In the genomic region with DNA sequence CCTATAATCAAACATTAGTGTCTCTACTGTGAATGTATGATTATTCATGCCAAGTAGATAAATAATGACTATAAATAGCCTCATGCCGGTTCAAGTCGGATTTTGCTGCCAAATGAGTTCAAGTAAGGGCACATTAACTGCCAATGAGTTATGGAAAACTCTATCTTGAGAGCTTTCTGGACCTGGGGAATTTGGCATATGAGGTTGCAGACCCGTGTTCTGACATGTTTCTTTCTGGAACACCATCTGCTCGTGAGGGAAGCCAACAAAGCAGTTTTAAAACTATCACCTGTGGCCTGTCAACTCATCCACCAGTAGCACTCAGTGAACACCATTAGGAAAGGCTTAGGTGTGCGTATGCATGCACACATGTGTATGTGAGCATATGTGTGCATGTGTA, we compare ENCODE assay signal across 32 mouse cellular contexts. TPM values are rescaled to one million over a fixed set of nuclear protein-coding genes. Genes with fewer than 3 reads are reported as not detected.
DNase-seq lines count a peak whose midpoint lies in the region; ATAC-seq and TF ChIP-seq lines count a peak whose summit lies in the region.
"Had no signal": no experiment of that assay in that cellular context is flagged by ENCODE, and none has a peak within 500 bp of the region (broad histone marks: within the 10 kb centered on the region; RNA-seq: fewer than 3 reads in every experiment).

No protein-coding gene starts in this region.

- peak overlapping the region; percentile 53; the same call in 1 of the 2 replicates for H3K27ac ChIP-seq in gastrocnemius, adult 2 months
- H3K27ac ChIP-seq in heart, embryonic 13.5 days (replicated peaks), result peak overlapping the region; percentile 43; the same call in 1 of the 2 replicates
- H3K27ac ChIP-seq in heart, postnatal 0 days (ENCODE audit: low read depth), result peak overlapping the region; percentile 60
- H3K27ac ChIP-seq in forebrain, embryonic 15.5 days (replicated peaks), result no peak overlapping the region
- H3K27ac ChIP-seq: embryonic facial prominence, embryonic 12.5 days; forebrain, embryonic 10.5 days; hindbrain, embryonic 10.5 days; layer of hippocampus, adult 2 months; limb, embryonic 10.5 days; limb, embryonic 15.5 days; liver, embryonic 13.5 days had no signal

- 0 out of 2 replicates have a peak, but pooled peaks cover 3% of the 10 kb centered on the region for H3K27me3 ChIP-seq in heart, embryonic 13.5 days (replicated peaks)
- no peaks in the 10 kb centered on the region for H3K27me3 ChIP-seq in heart, postnatal 0 days (ENCODE audit: control insufficient read depth, insufficient read depth, low read length)
- H3K27me3 ChIP-seq in forebrain, embryonic 15.5 days, result no peaks in the 10 kb centered on the region
- H3K27me3 ChIP-seq: embryonic facial prominence, embryonic 12.5 days; limb, embryonic 15.5 days had no signal

- ATAC-seq in heart, embryonic 13.5 days (ENCODE audit: extremely low read depth, insufficient number of reproducible peaks, low FRiP score, low TSS enrichment), result no peak
- peak; percentile 84 for ATAC-seq in heart, postnatal 0 days (ENCODE audit: insufficient read depth, low read depth)
- ATAC-seq in forebrain, embryonic 15.5 days (replicated peaks), result no peak
- ATAC-seq: forebrain, embryonic 16.5 days; hindbrain, embryonic 16.5 days; Patski had no signal

- H3K4me1 ChIP-seq in heart, embryonic 13.5 days, result peaks cover 20% of the 10 kb centered on the region
- H3K4me1 ChIP-seq in heart, postnatal 0 days (ENCODE audit: control insufficient read depth, insufficient read depth), result peaks cover 6% of the 10 kb centered on the region; the same call in 1 of the 2 replicates
- no peaks in the 10 kb centered on the region for H3K4me1 ChIP-seq in forebrain, embryonic 15.5 days
- H3K4me1 ChIP-seq: embryonic facial prominence, embryonic 12.5 days; limb, embryonic 10.5 days; limb, embryonic 15.5 days; liver, embryonic 13.5 days had no signal

- no peaks in the 10 kb centered on the region for H3K9me3 ChIP-seq in heart, embryonic 13.5 days
- no peaks in the 10 kb centered on the region for H3K9me3 ChIP-seq in heart, postnatal 0 days (replicated peaks; ENCODE audit: control insufficient read depth, low read length)
- no peaks in the 10 kb centered on the region for H3K9me3 ChIP-seq in forebrain, embryonic 15.5 days
- H3K9me3 ChIP-seq: embryonic facial prominence, embryonic 12.5 days; forebrain, embryonic 10.5 days; G1E; hindbrain, embryonic 10.5 days; limb, embryonic 10.5 days; limb, embryonic 15.5 days; liver, embryonic 13.5 days had no signal

- no peak for DNase-seq in gastrocnemius, adult 2 months
- DNase-seq in gastrocnemius, adult 8-10 months (ENCODE audit: low spot score in 2 of 2), result no peak
- DNase-seq in heart, postnatal 36 days, result no peak
- DNase-seq in adipocyte (ENCODE audit: low spot score), result peak; percentile 73
- DNase-seq in heart, postnatal 0 days (ENCODE audit: low spot score), result peak; percentile 83
- no peak for DNase-seq in left cerebral cortex, adult 9 months (ENCODE audit: low spot score in 2 of 2)
- DNase-seq: adrenal gland, postnatal 14 days; cerebellum, adult 11-12 months; cerebellum, adult 9-11 months; embryo, embryonic 11 days; gastrocnemius, postnatal 14 days; kidney, adult 18-20 months; kidney, postnatal 36 days; liver, embryonic 13.5 days; lung, adult 18-20 months; lung, postnatal 10 days; midbrain, embryonic 14.5 days; retina, postnatal 1 day; right cerebral cortex, postnatal 14 days; thymus, postnatal 14 days had no signal

- peak; percentile 80; the same call in 1 of the 2 replicates for TF ChIP-seq EP300 in heart, postnatal 0 days (IDR thresholded peaks at IDR 0.05; ENCODE audit: low read depth)

- TF ChIP-seq CTCF in gastrocnemius, adult 2 months (IDR thresholded peaks at IDR 0.05), result no peak
- TF ChIP-seq CTCF in heart, postnatal 0 days (IDR thresholded peaks at IDR 0.05; ENCODE audit: low read depth), result no peak

- no peak overlapping the region for H3K4me2 ChIP-seq in heart, embryonic 13.5 days
- no peak overlapping the region for H3K4me2 ChIP-seq in heart, postnatal 0 days (ENCODE audit: low read depth, low read length)
- H3K4me2 ChIP-seq in forebrain, embryonic 15.5 days (replicated peaks), result no peak overlapping the region
- H3K4me2 ChIP-seq: embryonic facial prominence, embryonic 12.5 days; limb, embryonic 15.5 days; liver, embryonic 13.5 days had no signal

- H3K4me3 ChIP-seq in gastrocnemius, adult 2 months, result no peak overlapping the region
- H3K4me3 ChIP-seq in heart, embryonic 13.5 days, result no peak overlapping the region
- H3K4me3 ChIP-seq in heart, postnatal 0 days (ENCODE audit: low read depth, low read length), result no peak overlapping the region
- no peak overlapping the region for H3K4me3 ChIP-seq in forebrain, embryonic 15.5 days
- H3K4me3 ChIP-seq: embryonic facial prominence, embryonic 12.5 days; forebrain, embryonic 10.5 days; hindbrain, embryonic 10.5 days; layer of hippocampus, adult 2 months; limb, embryonic 10.5 days; limb, embryonic 15.5 days; liver, embryonic 13.5 days had no signal

- intact Hi-C loops in gastrocnemius, adult 2 months (cut with DNase I), result no loop called here
- intact Hi-C loops in heart, postnatal 36 days (cut with DNase I), result no loop called here

- 40% methylated on average over 5 of the region's 5 CpGs for WGBS in heart, embryonic 13.5 days
- 26% methylated on average over 5 of the region's 5 CpGs for WGBS in heart, postnatal 0 days
- 76% methylated on average over 5 of the region's 5 CpGs for WGBS in forebrain, embryonic 15.5 days

- no peaks in the 10 kb centered on the region for H3K36me3 ChIP-seq in heart, embryonic 13.5 days
- no peaks in the 10 kb centered on the region for H3K36me3 ChIP-seq in heart, postnatal 0 days (replicated peaks; ENCODE audit: control insufficient read depth, insufficient read depth, low read length)
- no peaks in the 10 kb centered on the region for H3K36me3 ChIP-seq in forebrain, embryonic 15.5 days
- H3K36me3 ChIP-seq: embryonic facial prominence, embryonic 12.5 days; forebrain, embryonic 10.5 days; G1E; hindbrain, embryonic 10.5 days; limb, embryonic 10.5 days; limb, embryonic 15.5 days; liver, embryonic 13.5 days had no signal

- no peak overlapping the region for H3K9ac ChIP-seq in heart, embryonic 13.5 days
- no peak overlapping the region for H3K9ac ChIP-seq in heart, postnatal 0 days (replicated peaks; ENCODE audit: low read depth, low read length)
- no peak overlapping the region for H3K9ac ChIP-seq in forebrain, embryonic 15.5 days (replicated peaks)
- H3K9ac ChIP-seq: embryonic facial prominence, embryonic 12.5 days; limb, embryonic 15.5 days; liver, embryonic 13.5 days had no signal

RNA-seq across cellular contexts. Expression of a gene that starts 14.3 kb away (rescaled TPM):
- total RNA-seq in gastrocnemius, adult 2 months (2021), result under 1 TPM; 0.11 to 0.13 TPM
- under 1 TPM in 2 of 4 experiments, not detected in 2; 0.07 to 0.08 TPM for total RNA-seq in gastrocnemius, adult 8-10 months (2022)
- 2.9 and 3.0 TPM in 2 replicates for polyA plus RNA-seq in heart, embryonic 13.5 days (2015; fragmentation: Nextera tagmentation; extraction: Ambion mirVana)
- total RNA-seq in heart, postnatal 36 days (2021), result 10 to 100 TPM; 22.5 to 27.4 TPM
- 30.2 and 31.3 TPM in 2 replicates for total RNA-seq in heart, postnatal 0 days (2014; rRNA removed; ENCODE audit: low replicate concordance)
- polyA plus RNA-seq in heart, postnatal 0 days (2015; fragmentation: Nextera tagmentation; extraction: Ambion mirVana), result 10.9 and 11.7 TPM in 2 replicates
- 1.6 TPM in 2 replicates for polyA plus RNA-seq in forebrain, embryonic 15.5 days (2015; fragmentation: Nextera tagmentation; extraction: Ambion mirVana)
- polyA plus RNA-seq: G1E, Patski had no signal

Comparison
In these comparisons a context has a peak if more than half of its experiments do, and no peak if none do; other contexts are left out.
1. DNase-seq: peak in adipocyte (single experiment) and heart, postnatal 0 days (single experiment); none in gastrocnemius, adult 2 months (single experiment), gastrocnemius, adult 8-10 months (0 of 2), heart, postnatal 36 days (0 of 2) and left cerebral cortex, adult 9 months (0 of 2).
2. RNA of a gene that starts 14.3 kb away (total RNA-seq): 30.2 to 31.3 TPM in heart, postnatal 0 days and 22.5 to 27.4 TPM in heart, postnatal 36 days; 0.11 to 0.13 TPM in gastrocnemius, adult 2 months and 0.07 to 0.08 TPM in gastrocnemius, adult 8-10 months; every median in the first group is over 10 times any median in the second.